Mouse (Mus musculus) splenic B cell, adult 2 months (primary cell): ENCODE measurements at regions not wholly inside any gene's neighbourhood (a gene's known extent, or its start where the extent isn't known, plus 50 kb on each side); places are given as distances from the start of the nearest gene placed in this dataset.

ENCODE experiments used
- DNase-seq: peaks from one replicate; pipeline ENCODE4 v3.0.0-alpha.2; 2011; ENCODE audit warnings: low read depth, low spot score
- H3K27me3 ChIP-seq: 2 replicates; pipeline ENCODE4 v1.6.1; 2012; ENCODE audit warnings: mild to moderate bottlenecking, low read length, moderate library complexity, mixed read lengths; ENCODE audit not compliant: control insufficient read depth, poor library complexity, insufficient read depth, severe bottlenecking
- H3K36me3 ChIP-seq: 2 replicates; pipeline ENCODE4 v1.6.1; 2012; ENCODE audit warnings: mild to moderate bottlenecking, low read length, moderate library complexity, mixed read lengths; ENCODE audit not compliant: control insufficient read depth, poor library complexity, insufficient read depth, severe bottlenecking

GRCm38 (mm10) chr13:111002670-111003069 is 252.1 kb upstream of the Actbl2 start:
- Histone ChIP-seq H3K36me3 (no peaks in the 10 kb centered on the region), H3K27me3 (no peaks in the 10 kb centered on the region)
- DNase-seq = no peak

GRCm38 (mm10) chr13:111014142-111014541 is 240.7 kb upstream of the Actbl2 start:
- no peaks in the 10 kb centered on the region for H3K27me3 ChIP-seq
- DNase-seq = no peak
- H3K36me3 ChIP-seq = no peaks in the 10 kb centered on the region

- DNase-seq = no peak
- Histone ChIP-seq H3K27me3 (no peaks in the 10 kb centered on the region), H3K36me3 (no peaks in the 10 kb centered on the region)
These were observed 224.7 kb upstream of the Actbl2 start for GRCm38 (mm10) chr13:111030111-111030510.

- no peak for DNase-seq
- Histone ChIP-seq H3K36me3 (no peaks in the 10 kb centered on the region), H3K27me3 (no peaks in the 10 kb centered on the region)
These were observed 223.2 kb upstream of the Actbl2 start for GRCm38 (mm10) chr13:111031633-111032032.

GRCm38 (mm10) chr13:111043637-111044036 is 211.2 kb upstream of the Actbl2 start:
- no peak for DNase-seq
- Histone ChIP-seq H3K27me3 (no peaks in the 10 kb centered on the region), H3K36me3 (no peaks in the 10 kb centered on the region)

- no peaks in the 10 kb centered on the region for H3K36me3 ChIP-seq
- H3K27me3 ChIP-seq = no peaks in the 10 kb centered on the region
- no peak for DNase-seq
These were observed 210.3 kb upstream of the Actbl2 start for GRCm38 (mm10) chr13:111044328-111045002.

- no peak for DNase-seq
- Histone ChIP-seq H3K27me3 (no peaks in the 10 kb centered on the region), H3K36me3 (no peaks in the 10 kb centered on the region)
These were observed 204.7 kb upstream of the Actbl2 start for GRCm38 (mm10) chr13:111050097-111050496.

- H3K36me3 ChIP-seq = no peaks in the 10 kb centered on the region
- DNase-seq = no peak
- H3K27me3 ChIP-seq = no peaks in the 10 kb centered on the region
These were observed 199.0 kb upstream of the Actbl2 start for GRCm38 (mm10) chr13:111055817-111056216.

GRCm38 (mm10) chr13:111087753-111088152 is 167.1 kb upstream of the Actbl2 start:
- no peak for DNase-seq
- H3K36me3 ChIP-seq = no peaks in the 10 kb centered on the region
- no peaks in the 10 kb centered on the region for H3K27me3 ChIP-seq

GRCm38 (mm10) chr13:111096071-111096470 is 158.7 kb upstream of the Actbl2 start:
- H3K36me3 ChIP-seq = no peaks in the 10 kb centered on the region
- no peak for DNase-seq
- H3K27me3 ChIP-seq = no peaks in the 10 kb centered on the region

- Histone ChIP-seq H3K36me3 (no peaks in the 10 kb centered on the region), H3K27me3 (no peaks in the 10 kb centered on the region)
- DNase-seq = no peak
These were observed 157.5 kb upstream of the Actbl2 start for GRCm38 (mm10) chr13:111097336-111097735.

GRCm38 (mm10) chr13:111098738-111099137 is 156.1 kb upstream of the Actbl2 start:
- DNase-seq = no peak
- no peaks in the 10 kb centered on the region for H3K27me3 ChIP-seq
- no peaks in the 10 kb centered on the region for H3K36me3 ChIP-seq

- DNase-seq = no peak
- no peaks in the 10 kb centered on the region for H3K36me3 ChIP-seq
- H3K27me3 ChIP-seq = no peaks in the 10 kb centered on the region
These were observed 155.6 kb upstream of the Actbl2 start for GRCm38 (mm10) chr13:111099252-111099651.

GRCm38 (mm10) chr13:111100448-111100847 is 154.4 kb upstream of the Actbl2 start:
- Histone ChIP-seq H3K36me3 (no peaks in the 10 kb centered on the region), H3K27me3 (no peaks in the 10 kb centered on the region)
- no peak for DNase-seq

GRCm38 (mm10) chr13:111104567-111105219 is 150.1 kb upstream of the Actbl2 start:
- no peak for DNase-seq
- no peaks in the 10 kb centered on the region for H3K36me3 ChIP-seq
- no peaks in the 10 kb centered on the region for H3K27me3 ChIP-seq

GRCm38 (mm10) chr13:111131108-111131507 is 123.7 kb upstream of the Actbl2 start:
- DNase-seq = no peak

More at GRCm38 (mm10) chr13:111131108-111131507, 123.7 kb upstream of the Actbl2 start:
- Histone ChIP-seq H3K36me3 (no peaks in the 10 kb centered on the region), H3K27me3 (no peaks in the 10 kb centered on the region)
